Mouse (Mus musculus): Measurements from ENCODE around the gene Mrpl2. TPM values are rescaled to one million over a fixed set of nuclear protein-coding genes. Genes with fewer than 3 reads are reported as not detected.

Mrpl2 gene
- polyA plus RNA-seq, 3 experiments from 2014 or later: 59.1 to 81.9 (median 60.2) TPM

DNA sequence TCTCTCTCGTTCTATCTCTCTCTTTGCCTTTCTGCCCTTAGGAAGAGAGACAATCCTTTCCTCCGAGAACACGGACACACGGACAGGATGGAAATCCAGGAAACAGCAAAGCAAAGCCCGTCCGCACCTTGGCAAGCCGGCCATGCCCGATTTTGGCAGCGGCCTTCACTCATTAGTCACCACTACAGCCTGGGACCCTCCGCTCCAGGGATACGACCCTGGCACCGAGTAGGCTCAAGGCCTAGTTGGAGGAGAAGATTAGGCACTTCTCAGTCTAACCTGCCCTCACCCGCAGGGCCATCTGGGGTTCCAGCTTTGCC, 17.6 kb upstream of the Mrpl2 start:
- no peak for ATAC-seq

DNA sequence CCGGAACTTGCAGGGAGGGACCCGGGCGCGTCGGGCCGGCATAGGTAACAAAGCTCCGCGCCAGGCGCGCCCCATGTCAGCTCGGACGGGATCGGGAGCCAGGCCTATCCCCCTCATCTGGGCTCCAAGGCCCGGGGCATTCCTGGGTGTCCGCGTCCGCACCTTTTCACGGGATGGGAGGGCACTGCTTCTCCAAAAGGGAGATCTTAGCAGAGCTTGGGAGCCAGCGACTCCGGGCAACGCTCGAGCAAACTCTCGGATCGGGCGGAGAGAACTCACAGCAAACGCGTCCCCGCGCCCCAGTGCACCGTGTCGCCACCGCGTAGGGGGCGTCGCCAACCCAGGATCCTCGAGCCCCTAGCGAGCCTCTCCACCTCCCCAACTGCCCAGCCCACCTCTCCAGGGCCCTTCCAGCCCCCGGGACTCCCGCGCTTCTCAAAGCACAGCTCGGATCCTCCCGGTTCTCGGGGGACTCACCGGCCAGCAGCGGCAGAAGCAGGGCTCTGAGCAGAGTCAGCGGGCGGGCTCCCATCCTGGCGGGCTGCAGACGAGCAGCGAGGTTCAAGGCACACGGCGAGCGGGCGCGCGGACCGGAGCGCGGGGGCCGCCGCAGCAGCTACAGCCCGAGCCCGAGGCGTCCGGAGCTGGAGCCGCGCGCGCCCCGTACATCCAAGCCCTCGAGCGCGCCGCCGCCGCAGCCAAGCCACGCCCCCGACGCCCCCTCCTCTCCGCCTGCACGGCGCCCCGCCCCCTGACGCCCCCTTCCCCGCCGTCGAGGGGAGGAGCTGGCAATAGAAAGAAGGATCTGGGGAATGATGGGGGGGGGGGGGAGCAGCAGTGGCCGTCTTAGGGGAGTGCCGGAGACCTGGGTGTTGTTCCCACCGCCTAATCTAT, 17.0 kb upstream of the Mrpl2 start, which contains the start of gene Ptk7:
Gene Ptk7 (minus strand): TSS at position 714 of the 894 bp plus-strand sequence.
- ATAC-seq: no peak

DNA sequence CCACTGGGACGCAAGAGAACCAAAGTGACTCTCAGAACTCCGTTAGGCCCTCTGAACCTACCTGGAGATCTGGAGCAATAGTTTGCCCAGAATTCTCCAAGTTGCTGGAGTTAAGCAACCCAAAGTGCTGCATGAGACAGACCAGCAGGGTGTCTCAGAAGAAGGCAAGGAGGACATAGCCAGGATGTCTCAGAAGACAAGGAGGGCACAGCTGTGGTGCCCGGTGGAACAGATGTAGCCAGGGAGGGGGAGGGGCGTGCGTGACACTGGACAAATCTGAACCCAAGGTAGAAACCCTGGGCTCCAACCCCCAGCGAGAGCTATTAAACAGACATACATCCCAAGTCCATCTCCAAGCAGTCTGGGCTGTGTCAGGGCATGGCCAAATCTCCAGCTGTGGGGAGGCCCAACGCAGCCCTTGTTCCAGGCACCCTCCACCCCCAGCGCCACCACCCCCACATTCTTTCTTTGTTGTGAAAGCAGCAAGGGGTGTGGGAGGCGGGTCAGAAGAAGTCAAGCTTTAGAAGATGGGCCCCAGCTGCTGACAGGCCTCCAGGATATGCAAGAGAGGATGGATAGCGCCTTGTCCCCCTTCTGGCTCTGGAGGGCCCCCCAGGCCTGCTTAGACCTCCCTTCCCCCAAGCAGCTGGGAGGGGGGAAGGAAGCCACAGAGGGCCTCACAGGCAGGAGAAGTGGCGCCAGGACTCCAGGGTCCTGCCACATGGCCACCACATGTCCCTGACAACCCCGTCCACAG, 16.2 kb upstream of the Mrpl2 start:
- ATAC-seq: no peak

DNA sequence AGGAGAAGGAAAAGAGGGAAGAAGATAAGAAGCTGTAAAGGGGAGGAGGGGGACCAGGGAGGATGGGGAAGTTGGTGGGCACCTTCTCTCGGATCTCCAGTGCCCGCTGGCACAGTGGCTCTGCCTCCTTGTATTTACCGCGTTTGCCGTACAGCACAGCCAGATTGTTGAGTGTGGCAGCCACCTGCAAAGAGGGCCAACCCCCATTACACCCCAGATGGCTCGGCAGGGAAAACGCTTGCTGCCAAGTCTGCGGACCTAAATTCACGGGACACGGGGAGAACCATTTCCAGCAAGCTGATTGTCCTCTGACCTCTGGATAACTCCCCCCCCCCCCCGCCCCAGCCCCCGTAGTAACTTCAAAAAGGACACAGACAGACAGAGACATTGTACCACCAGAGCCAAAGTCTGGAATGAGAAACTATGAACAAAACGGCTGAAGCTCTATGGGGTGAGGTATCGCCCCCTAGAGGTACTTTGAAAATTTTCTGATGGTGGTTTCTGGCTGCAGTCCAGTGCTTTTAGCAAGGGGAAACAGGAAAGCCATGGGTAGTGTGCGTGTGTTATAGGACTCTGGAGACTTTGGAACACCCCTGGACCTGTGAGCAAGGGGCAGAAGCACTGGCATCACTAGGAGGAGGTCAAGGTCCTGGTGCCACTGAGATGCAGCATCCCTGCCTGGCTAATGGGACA, 9.1 kb upstream of the Mrpl2 start:
- peak; percentile 48 for ATAC-seq

DNA sequence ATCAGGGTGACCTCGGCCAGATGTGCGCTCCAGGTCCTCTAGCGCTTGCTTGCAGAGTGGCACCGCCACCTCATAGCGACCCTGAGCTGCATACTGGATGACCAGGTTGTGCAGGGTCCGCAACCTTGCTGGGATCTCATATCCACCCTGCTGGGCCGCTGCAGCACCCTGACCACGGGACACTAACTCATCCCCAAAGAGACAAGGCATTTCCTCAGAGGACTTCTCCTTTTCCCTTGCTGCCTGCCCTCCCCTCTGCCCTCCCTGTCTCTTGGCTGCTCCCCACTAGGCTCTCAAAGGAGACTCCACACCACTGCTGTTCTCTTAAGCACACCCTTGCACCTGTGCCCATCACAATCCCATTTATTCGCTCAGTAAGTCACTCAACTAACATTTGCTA, 6.1 kb upstream of the Mrpl2 start:
- no peak for ATAC-seq

DNA sequence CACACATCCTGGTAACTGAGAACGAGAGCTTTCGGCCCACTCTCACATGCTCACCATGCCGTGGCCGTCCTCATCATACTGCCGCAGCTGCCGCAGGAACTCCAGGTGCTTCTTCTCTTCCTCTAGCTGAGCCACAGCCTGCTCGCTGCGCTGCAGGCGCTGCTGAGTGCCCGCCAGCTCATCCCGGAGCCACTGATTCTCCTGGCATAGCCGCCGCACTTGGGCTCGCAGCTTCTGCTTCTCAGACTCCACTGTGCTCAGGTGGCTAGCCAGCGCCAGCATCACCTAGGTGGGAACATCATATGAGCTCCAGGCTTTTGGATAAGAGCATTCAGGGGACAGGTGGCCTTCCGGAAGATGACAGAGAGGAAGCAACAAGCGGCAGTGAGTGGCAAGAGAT, 4.0 kb upstream of the Mrpl2 start:
- ATAC-seq: no peak

DNA sequence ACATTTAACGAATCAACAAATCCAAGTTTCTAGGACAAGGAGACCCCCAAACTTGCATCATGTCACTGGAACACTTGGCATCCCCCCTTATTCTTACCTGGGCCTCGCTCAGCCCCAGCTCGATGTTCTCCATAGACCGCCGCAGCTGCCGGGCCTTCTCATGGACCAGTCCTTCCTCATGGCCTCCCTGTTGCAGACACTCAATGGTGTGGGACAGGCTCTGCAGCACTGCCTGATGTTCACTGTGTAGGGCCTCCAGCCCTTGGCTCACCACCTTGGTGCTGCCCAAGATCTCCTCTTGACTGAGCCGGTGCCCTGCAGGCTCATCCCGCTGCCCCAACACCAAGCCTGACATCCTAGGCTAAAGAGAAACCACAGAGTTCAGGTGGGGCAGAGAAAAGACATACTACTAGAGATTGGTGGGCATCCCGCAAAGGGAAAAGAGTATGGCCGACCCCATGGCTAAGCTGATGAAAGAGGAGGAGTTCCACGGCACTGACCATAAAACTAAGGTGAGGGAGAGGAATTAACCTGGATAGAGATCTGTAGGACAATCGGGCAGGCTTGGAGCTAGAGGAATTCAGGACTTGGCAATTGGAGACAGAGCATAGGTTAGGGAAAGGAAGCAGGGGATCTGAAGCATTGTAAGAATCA, 1.8 kb upstream of the Mrpl2 start:
- ATAC-seq: no peak

DNA sequence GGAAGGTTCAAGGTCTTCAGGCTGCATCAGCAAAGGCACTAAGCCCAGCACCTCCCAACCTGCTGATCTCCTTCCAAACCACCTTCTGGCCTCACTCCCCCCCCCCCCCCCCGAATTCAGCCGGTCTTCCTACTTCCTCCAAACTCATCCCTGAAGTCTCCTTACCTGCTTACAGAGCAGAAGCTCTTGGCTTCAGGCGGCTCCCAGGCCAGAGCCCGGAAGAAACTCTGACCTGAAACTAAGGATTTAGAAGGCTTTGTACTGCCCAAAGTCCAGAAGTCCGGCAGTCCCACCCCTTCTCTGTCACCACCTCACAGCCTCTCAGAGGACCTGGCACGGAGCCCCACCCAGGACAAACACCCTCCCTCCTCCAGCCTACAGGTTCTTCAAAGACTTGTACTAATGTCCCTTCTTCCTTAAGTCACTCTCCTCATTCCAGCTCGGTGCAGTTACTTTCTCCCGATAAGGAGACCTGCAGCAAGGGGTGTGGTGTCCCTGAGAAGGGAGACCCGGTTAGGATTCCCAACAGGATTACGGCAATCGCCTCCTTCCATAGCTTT, 1.0 kb upstream of the Mrpl2 start:
- ATAC-seq: no peak

DNA sequence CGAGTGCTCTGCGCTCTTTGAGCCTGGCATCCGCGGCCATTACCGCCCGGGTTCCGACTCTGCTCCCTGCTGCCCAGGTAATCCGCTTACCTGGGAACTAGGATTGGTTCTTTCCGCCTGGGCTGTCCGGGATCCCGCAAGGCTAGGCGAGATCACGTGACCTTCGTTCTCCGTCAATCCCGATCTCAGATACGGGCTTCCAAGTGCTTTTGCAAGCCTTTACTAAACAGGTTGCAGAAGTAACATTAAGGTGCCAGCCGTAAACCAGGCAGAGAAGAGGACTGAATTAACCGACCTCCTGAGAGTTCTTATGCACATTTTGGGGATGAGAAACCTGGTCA, 263 bp downstream of the Mrpl2 start:
- ATAC-seq: peak; percentile 12

DNA sequence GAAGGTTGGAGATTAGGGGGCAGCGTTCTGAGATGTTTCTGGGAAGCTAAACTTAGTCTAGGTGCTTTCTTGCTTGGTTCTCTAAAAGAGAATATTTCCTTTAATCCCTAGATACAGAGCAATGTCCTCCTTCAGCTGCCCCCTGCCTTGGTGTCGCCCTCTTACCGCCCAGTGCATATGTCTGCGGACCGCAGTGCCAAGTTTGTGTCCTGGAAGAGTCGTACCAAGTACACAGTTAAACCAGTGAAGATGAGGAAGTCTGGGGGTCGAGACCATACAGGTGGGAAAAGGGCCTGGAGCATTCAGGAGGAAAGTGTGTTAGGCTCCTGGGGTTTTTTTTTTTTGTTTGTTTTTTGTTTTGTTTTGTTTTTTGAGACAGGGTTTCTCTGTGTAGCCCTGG, 1.2 kb downstream of the Mrpl2 start:
- no peak for ATAC-seq

DNA sequence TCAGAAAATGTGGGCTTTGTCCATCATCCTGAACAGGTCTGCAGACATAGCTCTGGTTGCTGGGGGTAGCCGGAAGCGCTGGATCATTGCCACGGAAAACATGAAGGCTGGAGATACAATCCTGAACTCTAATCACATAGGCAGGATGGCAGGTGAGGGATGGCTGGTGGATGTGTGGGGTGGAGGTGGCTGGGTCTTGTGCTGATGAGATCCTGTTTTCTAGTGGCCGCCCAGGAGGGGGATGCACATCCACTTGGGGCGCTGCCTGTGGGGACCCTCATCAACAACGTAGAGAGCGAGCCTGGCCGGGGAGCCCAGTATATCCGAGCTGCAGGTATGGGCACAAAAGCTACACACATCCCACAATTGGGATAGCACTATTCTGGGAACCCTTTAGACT, 2.4 kb downstream of the Mrpl2 start:
- ATAC-seq: no peak

DNA sequence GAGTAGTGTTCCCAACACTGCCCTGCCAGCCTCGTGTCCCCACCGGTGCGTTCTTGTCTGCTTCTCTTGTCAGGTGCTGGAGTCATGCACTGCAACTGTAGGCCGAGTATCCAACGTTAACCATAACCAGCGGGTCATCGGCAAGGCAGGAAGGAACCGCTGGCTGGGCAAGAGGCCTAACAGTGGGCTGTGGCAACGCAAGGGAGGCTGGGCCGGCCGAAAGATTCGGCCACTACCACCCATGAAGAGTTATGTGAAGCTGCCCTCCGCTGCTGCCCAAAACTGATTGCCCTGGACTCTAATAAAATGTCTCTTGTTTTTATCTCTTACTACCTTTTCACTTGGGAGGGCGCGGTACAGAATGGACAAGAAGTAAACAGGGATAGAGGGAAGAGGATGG, 3.8 kb downstream of the Mrpl2 start:
- ATAC-seq: no peak

DNA sequence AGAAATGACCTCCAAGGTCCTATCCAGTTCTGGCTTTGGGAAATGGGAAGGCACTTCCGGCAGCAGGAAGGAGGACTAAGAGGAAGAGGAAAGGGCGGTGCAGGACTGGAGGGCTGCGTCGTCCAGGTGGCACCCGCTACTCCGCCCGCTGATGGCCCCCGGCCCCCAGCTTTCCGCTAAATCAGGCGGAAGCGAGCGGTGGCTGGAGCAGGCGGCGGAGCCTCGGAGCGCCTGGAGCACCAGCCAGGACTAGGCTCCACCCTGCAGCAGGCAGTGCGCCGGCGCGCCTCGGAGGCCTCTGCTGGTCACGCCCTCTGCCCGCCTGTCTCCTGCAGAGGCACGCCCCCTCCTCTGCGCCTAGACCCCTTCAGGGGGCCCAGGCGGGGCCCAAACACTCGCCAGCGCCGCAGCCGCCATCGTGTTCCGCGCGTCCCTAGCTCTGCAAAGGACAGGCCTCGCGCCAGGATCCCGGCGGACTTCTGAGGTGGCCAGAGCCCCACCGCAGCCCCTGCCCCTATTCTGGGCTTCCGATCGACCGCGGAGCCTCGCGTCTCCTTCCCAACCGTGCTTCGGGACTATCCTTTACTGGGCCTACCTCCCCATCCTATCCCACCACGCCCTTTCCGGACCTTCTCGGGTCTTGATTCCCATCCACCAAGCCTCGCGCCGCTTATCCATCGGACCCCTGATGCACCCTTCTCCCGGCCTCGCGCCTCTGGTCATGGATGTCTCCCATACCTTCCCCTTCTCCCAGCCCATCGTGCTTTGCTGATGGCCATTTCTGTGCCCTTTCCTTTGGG, 4.4 kb downstream of the Mrpl2 start, which contains the start of gene Cul7:
Gene Cul7 (plus strand): TSS at position 106 of the 800 bp plus-strand sequence.
- peak; percentile 70 for ATAC-seq

DNA sequence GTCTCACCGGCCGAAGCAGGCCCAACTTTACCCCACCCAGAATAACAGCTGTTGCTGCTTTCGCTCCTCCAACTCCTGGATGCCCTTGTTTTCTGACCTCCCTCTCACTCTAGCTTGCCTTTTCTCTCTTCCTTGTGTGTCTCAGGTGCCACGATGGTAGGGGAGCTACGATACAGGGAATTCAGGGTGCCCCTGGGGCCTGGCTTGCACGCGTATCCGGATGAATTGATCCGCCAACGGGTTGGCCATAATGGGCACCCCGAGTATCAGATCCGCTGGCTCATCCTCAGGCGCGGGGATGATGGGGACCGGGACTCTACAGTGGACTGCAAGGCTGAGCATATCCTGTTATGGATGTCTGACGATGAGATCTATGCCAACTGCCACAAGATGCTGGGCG, 5.3 kb downstream of the Mrpl2 start:
- ATAC-seq: no peak

DNA sequence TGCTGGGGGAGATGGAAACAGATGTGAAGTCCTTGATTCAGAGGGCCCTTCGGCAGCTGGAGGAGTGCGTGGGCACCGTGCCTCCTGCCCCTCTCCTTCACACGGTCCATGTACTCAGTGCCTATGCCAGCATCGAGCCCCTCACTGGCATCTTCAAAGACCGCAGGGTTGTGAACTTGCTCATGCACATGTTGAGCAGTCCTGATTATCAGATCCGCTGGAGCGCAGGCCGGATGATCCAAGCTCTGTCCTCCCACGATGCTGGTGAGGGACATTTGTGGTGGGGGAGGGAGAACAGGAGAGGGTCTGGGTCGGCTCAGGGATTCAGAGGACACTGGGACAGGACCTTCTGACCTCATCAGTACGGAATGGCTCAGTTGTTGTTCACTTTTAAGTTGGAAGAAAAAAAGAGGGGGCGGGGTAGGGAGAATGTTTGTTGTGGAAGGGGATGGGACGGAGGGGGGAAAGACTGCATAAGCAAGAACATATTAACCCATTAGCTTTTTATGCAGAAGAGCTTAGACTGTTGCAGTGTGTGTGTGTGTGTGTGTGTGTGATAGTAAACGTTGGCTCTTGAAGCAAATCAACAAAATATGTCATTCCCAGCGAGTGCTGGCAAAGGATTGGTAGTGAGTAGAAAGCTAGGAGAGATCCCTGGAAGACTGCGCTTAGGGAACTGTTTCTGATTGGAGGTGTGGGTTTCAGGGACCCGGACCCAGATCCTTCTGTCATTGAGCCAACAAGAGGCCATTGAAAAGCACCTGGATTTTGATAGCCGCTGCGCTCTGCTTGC, 5.9 kb downstream of the Mrpl2 start:
- no peak for ATAC-seq

DNA sequence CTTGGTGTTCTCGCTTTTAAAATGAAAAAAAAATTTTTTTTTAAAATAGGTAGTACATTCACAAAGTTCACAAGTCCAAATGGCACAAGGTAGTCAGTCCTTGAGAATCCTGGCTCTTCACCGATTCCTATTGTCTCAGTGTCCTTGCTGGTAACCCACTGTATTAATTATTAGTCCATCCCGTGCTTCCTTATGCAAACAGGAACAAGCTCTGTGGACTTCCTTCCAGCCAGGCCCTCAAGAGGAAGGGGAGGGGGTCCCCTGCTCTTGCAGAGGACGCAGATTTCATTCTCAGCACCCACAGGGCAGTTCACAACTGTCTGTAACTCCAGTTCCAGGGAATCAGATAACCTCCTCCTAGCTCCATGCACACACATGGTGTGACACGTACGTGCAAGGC, 10.0 kb downstream of the Mrpl2 start:
- ATAC-seq: no peak

DNA sequence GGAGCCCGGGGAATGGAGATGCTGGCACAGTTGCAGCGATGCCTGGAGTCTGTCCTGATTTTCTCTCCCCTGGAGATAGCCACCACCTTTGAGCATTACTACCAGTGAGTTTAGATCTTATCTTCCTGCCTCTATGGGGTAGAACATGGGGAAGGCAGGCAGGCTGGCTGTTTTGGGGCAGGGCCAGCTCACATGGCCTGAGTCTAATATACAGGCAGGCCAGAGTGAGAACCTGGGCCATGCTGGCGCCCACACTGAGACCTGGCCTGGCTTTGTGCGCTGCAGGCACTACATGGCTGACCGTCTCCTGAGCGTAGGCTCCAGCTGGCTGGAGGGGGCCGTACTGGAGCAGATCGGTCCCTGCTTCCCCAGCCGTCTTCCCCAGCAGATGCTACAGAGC, 15.3 kb downstream of the Mrpl2 start:
- ATAC-seq: no peak

DNA sequence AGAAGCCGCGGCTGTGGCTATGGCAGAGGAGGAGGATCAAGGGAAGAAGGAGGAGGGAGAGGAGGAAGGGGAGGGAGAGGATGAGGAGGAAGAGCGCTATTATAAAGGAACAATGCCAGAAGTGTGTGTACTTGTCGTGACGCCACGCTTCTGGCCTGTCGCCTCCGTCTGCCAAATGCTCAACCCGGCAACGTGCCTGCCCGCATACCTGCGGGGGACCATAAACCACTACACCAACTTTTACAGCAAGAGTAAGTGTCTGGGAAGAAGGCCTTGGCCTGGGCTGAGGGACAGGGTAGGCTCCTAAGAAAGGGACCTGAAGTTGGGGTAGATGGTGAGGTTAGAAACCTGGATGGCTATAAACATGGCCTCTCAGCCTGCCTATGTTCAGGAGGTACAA, 16.0 kb downstream of the Mrpl2 start:
- ATAC-seq: no peak

DNA sequence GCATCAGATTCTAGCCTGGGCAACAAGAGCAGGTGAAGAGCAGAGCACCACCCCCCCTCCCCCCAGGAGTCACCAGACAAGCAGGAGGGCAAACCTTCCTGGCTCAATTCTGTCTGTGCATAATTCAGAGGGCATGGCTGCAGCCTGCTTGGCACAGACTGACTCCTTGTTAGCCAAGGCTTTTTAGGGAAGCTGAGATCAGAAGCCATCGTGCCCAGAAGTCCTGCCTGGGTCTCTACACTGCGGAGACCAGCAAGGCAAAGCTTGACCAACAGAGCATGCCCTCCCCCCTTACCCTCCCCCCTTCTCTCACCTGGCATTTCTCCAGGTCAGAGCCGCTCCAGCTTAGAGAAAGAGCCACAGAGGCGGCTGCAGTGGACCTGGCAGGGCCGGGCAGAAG, 16.7 kb downstream of the Mrpl2 start:
- no peak for ATAC-seq

DNA sequence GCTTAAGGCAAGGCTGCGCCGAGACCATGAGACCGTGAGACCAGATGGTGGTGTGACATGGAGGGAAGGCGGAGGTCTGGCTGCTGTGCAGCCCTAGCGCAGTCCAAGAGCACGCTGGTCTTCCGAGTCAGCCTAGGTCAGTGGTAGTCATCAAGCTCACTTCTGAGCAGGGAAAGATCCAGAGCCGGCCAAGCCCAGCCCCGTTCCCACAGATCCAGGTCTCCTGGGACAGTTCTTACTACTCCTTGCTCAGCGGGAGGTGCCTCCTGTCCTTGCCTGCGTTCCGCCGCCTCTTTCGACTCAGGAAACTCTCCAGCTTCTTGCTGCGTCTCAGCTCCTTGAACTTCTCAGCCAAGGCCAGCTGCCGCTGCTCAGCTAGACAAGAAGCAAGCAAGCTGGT, 21.7 kb downstream of the Mrpl2 start:
- ATAC-seq: no peak

DNA sequence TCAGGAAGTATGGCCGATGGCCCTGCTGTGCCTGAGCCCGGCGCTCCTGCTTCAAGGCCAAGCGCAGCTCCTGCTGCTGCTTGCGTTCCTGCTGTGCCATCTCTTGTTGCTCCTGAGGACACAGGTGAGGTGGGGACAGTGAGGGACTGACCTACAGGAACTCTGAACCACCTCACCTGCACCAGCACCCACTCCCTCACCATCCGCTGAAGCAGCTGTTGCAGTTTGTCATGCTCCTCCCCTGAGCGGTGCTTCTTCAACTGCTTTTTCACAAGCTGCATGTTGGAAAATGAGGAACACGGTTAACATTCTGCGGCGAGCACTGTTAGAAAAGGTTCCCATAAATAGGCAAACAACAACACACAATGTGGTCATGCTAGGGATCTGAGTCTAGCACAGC, 23.9 kb downstream of the Mrpl2 start:
- ATAC-seq: no peak

Measured in inflammation-experienced regulatory T-cells, adult 6 months (primary cell).